In the genomic region with DNA sequence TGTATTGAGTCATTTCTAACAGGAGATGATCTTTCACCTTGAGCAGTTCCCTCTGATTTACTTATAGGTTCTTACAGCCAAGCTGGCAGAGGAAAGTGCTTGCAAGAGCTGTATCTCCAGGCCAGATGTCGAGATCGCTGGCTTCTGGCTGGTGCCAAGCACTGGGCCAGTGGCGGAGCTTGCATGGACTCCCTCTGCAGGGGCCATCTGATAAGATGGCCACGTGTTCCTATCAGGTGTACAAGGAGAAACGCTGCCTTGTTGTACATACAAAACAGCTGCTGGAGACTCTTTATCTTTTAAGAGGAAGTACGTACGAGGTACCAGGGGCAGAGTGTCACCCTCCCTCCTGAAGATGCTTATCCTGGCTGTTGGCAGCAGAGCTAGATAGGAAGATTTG, we compare ENCODE assay signal across 19 mouse cellular contexts.
DNase-seq lines count a peak whose midpoint lies in the region; ATAC-seq and TF ChIP-seq lines count a peak whose summit lies in the region.
"Had no signal": no experiment of that assay in that cellular context is flagged by ENCODE, and none has a peak within 500 bp of the region (broad histone marks: within the 10 kb centered on the region; RNA-seq: fewer than 3 reads in every experiment).

No protein-coding gene starts in this region.

- no peaks in the 10 kb centered on the region for H3K79me2 ChIP-seq in liver, adult 2 months (ENCODE audit: control insufficient read depth, insufficient read depth, low read length)

- TF ChIP-seq POLR2A in liver, adult 2 months (IDR thresholded peaks at IDR 0.05; ENCODE audit: extremely low read depth, insufficient read depth, low read length), result no peak

- TF ChIP-seq CTCF in intestine, postnatal 0 days (IDR thresholded peaks at IDR 0.05; ENCODE audit: low read depth), result no peak
- no peak for TF ChIP-seq CTCF in liver, adult 2 months (IDR thresholded peaks at IDR 0.05; ENCODE audit: low read depth, low read length)

- 0 out of 2 replicates have a peak, but pooled peaks cover 2% of the 10 kb centered on the region for H3K36me3 ChIP-seq in intestine, embryonic 15.5 days
- H3K36me3 ChIP-seq in intestine, postnatal 0 days (ENCODE audit: control insufficient read depth, insufficient read depth), result peaks cover 27% of the 10 kb centered on the region
- 0 out of 2 replicates have a peak, but pooled peaks cover 3% of the 10 kb centered on the region for H3K36me3 ChIP-seq in liver, adult 2 months (ENCODE audit: control insufficient read depth, insufficient read depth, low read length)
- H3K36me3 ChIP-seq in midbrain, embryonic 16.5 days (ENCODE audit: control insufficient read depth, insufficient read depth, low read length), result 0 out of 2 replicates have a peak, but pooled peaks cover 3% of the 10 kb centered on the region

- H3K9ac ChIP-seq in intestine, embryonic 15.5 days, result no peak overlapping the region
- H3K9ac ChIP-seq in intestine, postnatal 0 days (ENCODE audit: low read depth, low read length), result no peak overlapping the region
- no peak overlapping the region for H3K9ac ChIP-seq in liver, adult 2 months (ENCODE audit: low read depth, low read length)
- H3K9ac ChIP-seq in midbrain, embryonic 16.5 days (ENCODE audit: low read depth, low read length), result no peak overlapping the region
- H3K9ac ChIP-seq: heart, embryonic 13.5 days; limb, embryonic 12.5 days; midbrain, embryonic 12.5 days had no signal

- H3K27ac ChIP-seq in intestine, embryonic 15.5 days, result no peak overlapping the region
- H3K27ac ChIP-seq in intestine, postnatal 0 days (ENCODE audit: low read depth, low read length), result no peak overlapping the region
- no peak overlapping the region for H3K27ac ChIP-seq in liver, adult 2 months (replicated peaks; ENCODE audit: insufficient read depth, low read depth, low read length)
- H3K27ac ChIP-seq in midbrain, embryonic 16.5 days (ENCODE audit: low read length), result no peak overlapping the region
- H3K27ac ChIP-seq: heart, embryonic 13.5 days; hindbrain, embryonic 10.5 days; kidney, postnatal 0 days; left cerebral cortex, adult 2 months; limb, embryonic 12.5 days; midbrain, embryonic 12.5 days had no signal

- WGBS in intestine, embryonic 15.5 days, result 79% methylated on average over 7 of the region's 7 CpGs
- WGBS in intestine, postnatal 0 days, result 48% methylated on average over 7 of the region's 7 CpGs
- 70% methylated on average over 7 of the region's 7 CpGs for WGBS in liver, adult 2 months
- WGBS in midbrain, embryonic 16.5 days, result 90% methylated on average over 7 of the region's 7 CpGs

- H3K27me3 ChIP-seq in intestine, embryonic 15.5 days (replicated peaks), result no peaks in the 10 kb centered on the region
- no peaks in the 10 kb centered on the region for H3K27me3 ChIP-seq in intestine, postnatal 0 days (replicated peaks; ENCODE audit: control insufficient read depth, insufficient read depth, low read length)
- no peaks in the 10 kb centered on the region for H3K27me3 ChIP-seq in liver, adult 2 months (ENCODE audit: control insufficient read depth, insufficient read depth, low read length)
- H3K27me3 ChIP-seq in midbrain, embryonic 16.5 days (ENCODE audit: control insufficient read depth, insufficient read depth, low read depth, low read length), result no peaks in the 10 kb centered on the region
- H3K27me3 ChIP-seq: heart, embryonic 13.5 days; limb, embryonic 12.5 days; midbrain, embryonic 12.5 days had no signal

- H3K9me3 ChIP-seq in intestine, embryonic 15.5 days, result no peaks in the 10 kb centered on the region
- no peaks in the 10 kb centered on the region for H3K9me3 ChIP-seq in intestine, postnatal 0 days (ENCODE audit: control insufficient read depth)
- no peaks in the 10 kb centered on the region for H3K9me3 ChIP-seq in midbrain, embryonic 16.5 days (replicated peaks; ENCODE audit: control insufficient read depth, low read length, poor library complexity, severe bottlenecking)
- H3K9me3 ChIP-seq: heart, embryonic 13.5 days; hindbrain, embryonic 10.5 days; limb, embryonic 12.5 days; midbrain, embryonic 12.5 days had no signal

- no peak overlapping the region for H3K4me2 ChIP-seq in intestine, embryonic 15.5 days (replicated peaks)
- no peak overlapping the region for H3K4me2 ChIP-seq in intestine, postnatal 0 days (replicated peaks; ENCODE audit: low read depth)
- no peak overlapping the region for H3K4me2 ChIP-seq in midbrain, embryonic 16.5 days (ENCODE audit: low read length)
- H3K4me2 ChIP-seq: heart, embryonic 13.5 days; limb, embryonic 12.5 days; midbrain, embryonic 12.5 days had no signal

- 0 out of 2 replicates have a peak, but pooled peaks have one; percentile 42 for ATAC-seq in intestine, embryonic 15.5 days
- ATAC-seq in intestine, postnatal 0 days, result no peak; the same call in 1 of the 2 replicates
- ATAC-seq in megakaryocyte-erythroid progenitor cell, adult 5-6 weeks (replicated peaks; ENCODE audit: low FRiP score, low TSS enrichment, poor library complexity, severe bottlenecking), result peak; percentile 95
- ATAC-seq in midbrain, embryonic 16.5 days, result no peak
- ATAC-seq: lung, postnatal 0 days had no signal

- no peaks in the 10 kb centered on the region for H3K4me1 ChIP-seq in intestine, embryonic 15.5 days (replicated peaks)
- H3K4me1 ChIP-seq in intestine, postnatal 0 days (replicated peaks; ENCODE audit: control insufficient read depth, insufficient read depth, low read length), result no peaks in the 10 kb centered on the region
- H3K4me1 ChIP-seq in liver, adult 2 months (ENCODE audit: control insufficient read depth, insufficient read depth, low read length), result no peaks in the 10 kb centered on the region
- H3K4me1 ChIP-seq in midbrain, embryonic 16.5 days (ENCODE audit: control insufficient read depth, insufficient read depth, low read length), result no peaks in the 10 kb centered on the region
- H3K4me1 ChIP-seq: limb, embryonic 12.5 days had no signal

- no peak overlapping the region for H3K4me3 ChIP-seq in intestine, embryonic 15.5 days (replicated peaks)
- no peak overlapping the region for H3K4me3 ChIP-seq in intestine, postnatal 0 days (ENCODE audit: low read depth, low read length)
- H3K4me3 ChIP-seq in liver, adult 2 months (ENCODE audit: insufficient read depth, low read depth, low read length), result no peak overlapping the region
- H3K4me3 ChIP-seq in midbrain, embryonic 16.5 days (ENCODE audit: low read depth, low read length), result no peak overlapping the region
- H3K4me3 ChIP-seq: erythroblast, embryonic 14.5 days; heart, embryonic 13.5 days; hindbrain, embryonic 10.5 days; left cerebral cortex, adult 2 months; limb, embryonic 12.5 days; midbrain, embryonic 12.5 days; myocyte had no signal

- peak; percentile 19 for DNase-seq in MEL-GATA-1-ER (ENCODE audit: extremely low read depth, low read depth)
- peak; percentile 72 for DNase-seq in liver, adult 2 months (ENCODE audit: extremely low read depth, low read depth, low spot score)
- no peak for DNase-seq in heart, adult 18-20 months
- DNase-seq in lung, postnatal 10 days, result no peak
- DNase-seq: cerebellum, adult 9-10 months; retina, postnatal 1 day had no signal

Comparison
In these comparisons a context has a peak if more than half of its experiments do, and no peak if none do; other contexts are left out.
1. ATAC-seq: peak in intestine, embryonic 15.5 days (single experiment) and megakaryocyte-erythroid progenitor cell, adult 5-6 weeks (single experiment); none in intestine, postnatal 0 days (single experiment) and midbrain, embryonic 16.5 days (single experiment).
2. DNase-seq: peak in MEL-GATA-1-ER (single experiment) and liver, adult 2 months (single experiment); none in heart, adult 18-20 months (0 of 2) and lung, postnatal 10 days (single experiment).